Comparison of ENCODE assay signal across 8 mouse cellular contexts in genomic region chr3:88579454-88580117, GRCm38 (mm10). TPM values are rescaled to one million over a fixed set of nuclear protein-coding genes. Genes with fewer than 3 reads are reported as not detected.
DNase-seq lines count a peak whose midpoint lies in the region; ATAC-seq and TF ChIP-seq lines count a peak whose summit lies in the region.

No protein-coding gene starts in this region.

- TF ChIP-seq POLR2A in thymus, adult 2 months (IDR thresholded peaks at IDR 0.05; ENCODE audit: control insufficient read depth, extremely low read depth, insufficient read depth, low read length, poor library complexity): peak; percentile 45; the same call in 1 of the 2 replicates

- H3K9me3 ChIP-seq in hindbrain, embryonic 10.5 days: no peaks in the 10 kb centered on the region
- no peaks in the 10 kb centered on the region for H3K9me3 ChIP-seq in lung, embryonic 15.5 days

- H3K4me2 ChIP-seq in lung, embryonic 15.5 days: peak overlapping the region; percentile 70

- peak overlapping the region; percentile 88 for H3K27ac ChIP-seq in hindbrain, embryonic 10.5 days
- H3K27ac ChIP-seq in lung, embryonic 15.5 days: peak overlapping the region; percentile 71
- H3K27ac ChIP-seq in thymus, adult 2 months (ENCODE audit: control insufficient read depth, insufficient read depth, low read length): no peak overlapping the region

- WGBS in hindbrain, embryonic 10.5 days: 1% methylated on average over 34 of the region's 34 CpGs
- under 1% methylated on average over 34 of the region's 34 CpGs for WGBS in lung, embryonic 15.5 days
- under 1% methylated on average over 34 of the region's 34 CpGs for WGBS in thymus, adult 2 months

- H3K4me3 ChIP-seq in hindbrain, embryonic 10.5 days: peak overlapping the region; percentile 91
- peak overlapping the region; percentile 88 for H3K4me3 ChIP-seq in lung, embryonic 15.5 days
- peak overlapping the region; percentile 96 for H3K4me3 ChIP-seq in thymus, adult 2 months (ENCODE audit: control insufficient read depth, insufficient read depth, low read length)

- no peaks in the 10 kb centered on the region for H3K27me3 ChIP-seq in hindbrain, embryonic 10.5 days (ENCODE audit: insufficient read depth, poor library complexity, severe bottlenecking)
- no peaks in the 10 kb centered on the region for H3K27me3 ChIP-seq in lung, embryonic 15.5 days
- no peaks in the 10 kb centered on the region for H3K27me3 ChIP-seq in thymus, adult 2 months (ENCODE audit: control insufficient read depth, insufficient read depth, low read length)

- TF ChIP-seq CTCF in thymus, adult 2 months (IDR thresholded peaks at IDR 0.05; ENCODE audit: borderline replicate concordance, control insufficient read depth, extremely low read depth, insufficient read depth, low read length, poor library complexity): peak; percentile 47; the same call in 1 of the 2 replicates

- peak overlapping the region; percentile 92 for H3K9ac ChIP-seq in lung, embryonic 15.5 days

- ATAC-seq in frontal cortex, adult (ENCODE audit: low TSS enrichment): peak; percentile 100
- ATAC-seq in lung, embryonic 15.5 days (ENCODE audit: borderline replicate concordance, extremely low read depth, low FRiP score, low TSS enrichment): peak; percentile 89

- H3K36me3 ChIP-seq in hindbrain, embryonic 10.5 days: peaks cover 39% of the 10 kb centered on the region
- H3K36me3 ChIP-seq in lung, embryonic 15.5 days: peaks cover 34% of the 10 kb centered on the region
- H3K36me3 ChIP-seq in thymus, adult 2 months (ENCODE audit: control insufficient read depth, insufficient read depth, low read length): no peaks in the 10 kb centered on the region; the same call in 1 of the 2 replicates

- peak; percentile 83 for DNase-seq in Muller cell, postnatal 12 days (ENCODE audit: inconsistent ontology term)
- DNase-seq in cerebellum, adult 9-10 months: peak; percentile 87
- DNase-seq in hindbrain, embryonic 10.5 days (ENCODE audit: low spot score): peak; percentile 80
- peak; percentile 61 for DNase-seq in layer of hippocampus, adult 9-10 months (ENCODE audit: low spot score)
- peak; percentile 59 for DNase-seq in ovary, adult 18-20 months (ENCODE audit: low spot score)
- peak; percentile 71 for DNase-seq in thymus, adult 2 months

- H3K4me1 ChIP-seq in hindbrain, embryonic 10.5 days (replicated peaks): peaks cover 18% of the 10 kb centered on the region
- peaks cover 9% of the 10 kb centered on the region for H3K4me1 ChIP-seq in lung, embryonic 15.5 days
- H3K4me1 ChIP-seq in thymus, adult 2 months (replicated peaks; ENCODE audit: control insufficient read depth, insufficient read depth, low read length): peaks cover 5% of the 10 kb centered on the region

RNA-seq across cellular contexts. Expression of gene Ssr2, which starts 3.9 kb away (rescaled TPM):
- polyA plus RNA-seq in hindbrain, embryonic 10.5 days (2016; fragmentation: Nextera tagmentation; extraction: Ambion mirVana): 207 and 220 TPM in 2 replicates
- polyA plus RNA-seq in lung, embryonic 15.5 days (2015; fragmentation: Nextera tagmentation; extraction: Ambion mirVana): 290 and 301 TPM in 2 replicates
- 196 and 206 TPM in 2 replicates for polyA plus RNA-seq in thymus, adult 2 months (2012; rRNA removed)

RNA-seq across cellular contexts. Expression of gene Ubqln4, which starts 26.0 kb away (rescaled TPM):
- polyA plus RNA-seq in hindbrain, embryonic 10.5 days (2016; fragmentation: Nextera tagmentation; extraction: Ambion mirVana): 69.0 and 72.5 TPM in 2 replicates
- polyA plus RNA-seq in lung, embryonic 15.5 days (2015; fragmentation: Nextera tagmentation; extraction: Ambion mirVana): 46.4 and 49.4 TPM in 2 replicates
- polyA plus RNA-seq in thymus, adult 2 months (2012; rRNA removed): 80.5 and 82.1 TPM in 2 replicates

RNA-seq across cellular contexts. Expression of gene Arhgef2, which starts 26.2 kb away (rescaled TPM):
- polyA plus RNA-seq in hindbrain, embryonic 10.5 days (2016; fragmentation: Nextera tagmentation; extraction: Ambion mirVana): 111 and 123 TPM in 2 replicates
- polyA plus RNA-seq in lung, embryonic 15.5 days (2015; fragmentation: Nextera tagmentation; extraction: Ambion mirVana): 105 and 116 TPM in 2 replicates
- polyA plus RNA-seq in thymus, adult 2 months (2012; rRNA removed): 164 and 192 TPM in 2 replicates

RNA-seq across cellular contexts. Expression of gene Lamtor2, which starts 26.7 kb away (rescaled TPM):
- polyA plus RNA-seq in hindbrain, embryonic 10.5 days (2016; fragmentation: Nextera tagmentation; extraction: Ambion mirVana): 173 and 180 TPM in 2 replicates
- 165 and 178 TPM in 2 replicates for polyA plus RNA-seq in lung, embryonic 15.5 days (2015; fragmentation: Nextera tagmentation; extraction: Ambion mirVana)
- polyA plus RNA-seq in thymus, adult 2 months (2012; rRNA removed): 128 and 141 TPM in 2 replicates

RNA-seq across cellular contexts. Expression of gene Rab25, which starts 31.5 kb away (rescaled TPM):
- polyA plus RNA-seq in hindbrain, embryonic 10.5 days (2016; fragmentation: Nextera tagmentation; extraction: Ambion mirVana): 2.1 and 2.9 TPM in 2 replicates
- 33.1 and 36.4 TPM in 2 replicates for polyA plus RNA-seq in lung, embryonic 15.5 days (2015; fragmentation: Nextera tagmentation; extraction: Ambion mirVana)
- 6.3 and 9.3 TPM in 2 replicates for polyA plus RNA-seq in thymus, adult 2 months (2012; rRNA removed)
